Mouse (Mus musculus): Measurements from ENCODE around the gene Lamtor2.

GRCm38 (mm10) chr3:88566116-88566515 is 13.2 kb upstream of the Lamtor2 start:
- TF ChIP-seq CTCF (IDR thresholded peaks at IDR 0.05; ENCODE audit: extremely low read depth, insufficient read depth, low read length) (no peak), POLR2A (IDR thresholded peaks at IDR 0.05; ENCODE audit: extremely low read depth, insufficient read depth, low read length) (no peak)

All from cortical plate, adult 2 months (tissue).